Mouse (Mus musculus): Measurements from ENCODE around the gene Spsb2. TPM values are rescaled to one million over a fixed set of nuclear protein-coding genes. Genes with fewer than 3 reads are reported as not detected.
A peak's percentile ranks its signal among the peaks of the same experiment; 100 is the strongest.

Gene Spsb2
- polyA plus RNA-seq, 1 experiment from 2014 or later = 10.5 TPM

GRCm38 (mm10) chr6:124859725-124860124 is 51.3 kb downstream of the Spsb2 start:
- Histone ChIP-seq H3K9ac (0 out of 2 replicates have a peak overlapping the region, but pooled peaks have one; percentile 33), H3K4me3 (peak overlapping the region; percentile 4; the same call in 1 of the 2 replicates), H3K4me2 (peak overlapping the region; percentile 20; the same call in 1 of the 2 replicates), H3K36me3 (peaks cover 5% of the 10 kb centered on the region), H3K9me3 (no peaks in the 10 kb centered on the region), H3K27ac (peak overlapping the region; percentile 28; the same call in 1 of the 2 replicates), H3K4me1 (peaks cover 70% of the 10 kb centered on the region), H3K27me3 (peaks cover 27% of the 10 kb centered on the region)
- ATAC-seq (ENCODE audit: insufficient number of reproducible peaks, insufficient read depth, low FRiP score, low TSS enrichment, low read depth) = no peak
- WGBS = 7% methylated on average over 12 of the region's 12 CpGs

Other genes starting within 250 kb of the Spsb2 start
- not detected in 2 replicates for gene C1rb, start 238.4 kb upstream of the Spsb2 start, polyA plus RNA-seq (2015; fragmentation: Nextera tagmentation; extraction: Ambion mirVana)
- not detected in 2 replicates for gene C1s2, start 172.6 kb upstream of the Spsb2 start, polyA plus RNA-seq (2015; fragmentation: Nextera tagmentation; extraction: Ambion mirVana)
- gene Lpcat3, start 145.6 kb upstream of the Spsb2 start, polyA plus RNA-seq (2015; fragmentation: Nextera tagmentation; extraction: Ambion mirVana) = 52.0 and 59.3 TPM in 2 replicates
- 199 and 214 TPM in 2 replicates for gene Emg1, start 96.5 kb upstream of the Spsb2 start, polyA plus RNA-seq (2015; fragmentation: Nextera tagmentation; extraction: Ambion mirVana)
- gene Phb2, start 96.3 kb upstream of the Spsb2 start, polyA plus RNA-seq (2015; fragmentation: Nextera tagmentation; extraction: Ambion mirVana) = 337 and 351 TPM in 2 replicates
- gene Ptpn6, start 69.9 kb upstream of the Spsb2 start, polyA plus RNA-seq (2015; fragmentation: Nextera tagmentation; extraction: Ambion mirVana) = 9.2 and 13.9 TPM in 2 replicates
- gene Grcc10, start 67.3 kb upstream of the Spsb2 start, polyA plus RNA-seq (2015; fragmentation: Nextera tagmentation; extraction: Ambion mirVana) = 487 and 605 TPM in 2 replicates
- 0.33 TPM in 1 of 2 replicates, not detected in the other for gene Gm45234, start 52.6 kb upstream of the Spsb2 start, polyA plus RNA-seq (2015; fragmentation: Nextera tagmentation; extraction: Ambion mirVana)
- gene Atn1, start 52.1 kb upstream of the Spsb2 start, polyA plus RNA-seq (2015; fragmentation: Nextera tagmentation; extraction: Ambion mirVana) = 22.1 and 22.2 TPM in 2 replicates
- 10.7 and 10.9 TPM in 2 replicates for gene Eno2, start 39.0 kb upstream of the Spsb2 start, polyA plus RNA-seq (2015; fragmentation: Nextera tagmentation; extraction: Ambion mirVana)
- gene Lrrc23, start 28.9 kb upstream of the Spsb2 start, polyA plus RNA-seq (2015; fragmentation: Nextera tagmentation; extraction: Ambion mirVana) = 0.97 and 1.3 TPM in 2 replicates
- 710 and 723 TPM in 2 replicates for gene Tpi1, start 5.6 kb downstream of the Spsb2 start, polyA plus RNA-seq (2015; fragmentation: Nextera tagmentation; extraction: Ambion mirVana)
- 149 and 163 TPM in 2 replicates for gene Usp5, start 20.8 kb downstream of the Spsb2 start, polyA plus RNA-seq (2015; fragmentation: Nextera tagmentation; extraction: Ambion mirVana)
- 142 and 184 TPM in 2 replicates for gene Cdca3, start 20.9 kb downstream of the Spsb2 start, polyA plus RNA-seq (2015; fragmentation: Nextera tagmentation; extraction: Ambion mirVana)
- gene Gnb3, start 31.6 kb downstream of the Spsb2 start, polyA plus RNA-seq (2015; fragmentation: Nextera tagmentation; extraction: Ambion mirVana) = 0.25 and 0.52 TPM in 2 replicates
- gene P3h3, start 49.1 kb downstream of the Spsb2 start, polyA plus RNA-seq (2015; fragmentation: Nextera tagmentation; extraction: Ambion mirVana) = 60.5 and 60.8 TPM in 2 replicates
- 2.0 and 2.4 TPM in 2 replicates for gene Gpr162, start 55.3 kb downstream of the Spsb2 start, polyA plus RNA-seq (2015; fragmentation: Nextera tagmentation; extraction: Ambion mirVana)
- 0.37 TPM in 1 of 2 replicates, not detected in the other for gene Cd4, start 79.6 kb downstream of the Spsb2 start, polyA plus RNA-seq (2015; fragmentation: Nextera tagmentation; extraction: Ambion mirVana)
- 2.9 and 3.7 TPM in 2 replicates for gene Lag3, start 103.0 kb downstream of the Spsb2 start, polyA plus RNA-seq (2015; fragmentation: Nextera tagmentation; extraction: Ambion mirVana)
- gene Ptms, start 111.4 kb downstream of the Spsb2 start, polyA plus RNA-seq (2015; fragmentation: Nextera tagmentation; extraction: Ambion mirVana) = 327 and 349 TPM in 2 replicates
- 342 and 360 TPM in 2 replicates for gene Mlf2, start 122.7 kb downstream of the Spsb2 start, polyA plus RNA-seq (2015; fragmentation: Nextera tagmentation; extraction: Ambion mirVana)
- 124 and 138 TPM in 2 replicates for gene Cops7a, start 156.9 kb downstream of the Spsb2 start, polyA plus RNA-seq (2015; fragmentation: Nextera tagmentation; extraction: Ambion mirVana)
- 10.0 TPM in 2 replicates for gene Pianp, start 188.0 kb downstream of the Spsb2 start, polyA plus RNA-seq (2015; fragmentation: Nextera tagmentation; extraction: Ambion mirVana)
- 19.9 and 23.5 TPM in 2 replicates for gene Zfp384, start 200.5 kb downstream of the Spsb2 start, polyA plus RNA-seq (2015; fragmentation: Nextera tagmentation; extraction: Ambion mirVana)
- 164 and 187 TPM in 2 replicates for gene Ing4, start 231.1 kb downstream of the Spsb2 start, polyA plus RNA-seq (2015; fragmentation: Nextera tagmentation; extraction: Ambion mirVana)
- gene Acrbp, start 241.0 kb downstream of the Spsb2 start, polyA plus RNA-seq (2015; fragmentation: Nextera tagmentation; extraction: Ambion mirVana) = 21.7 and 22.7 TPM in 2 replicates

Data from embryonic facial prominence, embryonic 13.5 days (tissue).